ENCODE assay signal across 12 mouse cellular contexts in the genomic region with DNA sequence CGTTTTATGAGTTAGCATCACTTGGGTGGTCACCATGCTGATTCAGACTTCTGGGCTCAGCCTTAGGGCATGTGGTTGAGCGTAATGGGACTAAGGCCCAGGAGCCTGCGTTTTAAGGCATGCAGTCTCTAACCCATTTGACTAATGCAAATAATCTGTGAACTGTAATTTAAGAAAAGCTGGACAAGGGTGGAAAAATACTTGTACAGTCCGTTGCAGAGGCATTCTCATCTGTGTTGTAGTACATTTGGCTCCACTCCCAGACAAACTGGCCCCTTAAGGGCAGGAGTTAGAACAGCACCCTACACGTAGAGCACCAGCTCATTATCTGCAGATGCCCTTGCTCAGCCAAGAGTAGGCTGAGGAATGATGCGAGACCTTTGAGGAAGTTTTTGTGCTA. TPM values are rescaled to one million over a fixed set of nuclear protein-coding genes. Genes with fewer than 3 reads are reported as not detected.
DNase-seq lines count a peak whose midpoint lies in the region; ATAC-seq and TF ChIP-seq lines count a peak whose summit lies in the region.
"Had no signal": no experiment of that assay in that cellular context is flagged by ENCODE, and none has a peak within 500 bp of the region (broad histone marks: within the 10 kb centered on the region; RNA-seq: fewer than 3 reads in every experiment).

No protein-coding gene starts in this region.

- no peak overlapping the region for H3K4me2 ChIP-seq in stomach, postnatal 0 days (replicated peaks; ENCODE audit: low read depth)
- H3K4me2 ChIP-seq: embryonic facial prominence, embryonic 13.5 days; limb, embryonic 15.5 days had no signal

- TF ChIP-seq CTCF in stomach, postnatal 0 days (IDR thresholded peaks at IDR 0.05; ENCODE audit: low read depth) = no peak

- H3K27ac ChIP-seq in stomach, postnatal 0 days (replicated peaks) = no peak overlapping the region
- H3K27ac ChIP-seq: embryonic facial prominence, embryonic 13.5 days; limb, embryonic 15.5 days had no signal

- H3K9ac ChIP-seq in stomach, postnatal 0 days (ENCODE audit: low read length) = no peak overlapping the region
- H3K9ac ChIP-seq: embryonic facial prominence, embryonic 13.5 days; limb, embryonic 15.5 days had no signal

- H3K4me3 ChIP-seq in stomach, postnatal 0 days (ENCODE audit: low read depth, low read length) = no peak overlapping the region
- H3K4me3 ChIP-seq: embryonic facial prominence, embryonic 13.5 days; limb, embryonic 15.5 days had no signal

- no peaks in the 10 kb centered on the region for H3K36me3 ChIP-seq in stomach, postnatal 0 days (ENCODE audit: control insufficient read depth, insufficient read depth, low read length)

- no peak for TF ChIP-seq EP300 in stomach, postnatal 0 days (optimal IDR thresholded peaks at IDR 0.05)

- no peaks in the 10 kb centered on the region for H3K27me3 ChIP-seq in stomach, postnatal 0 days (ENCODE audit: control insufficient read depth, insufficient read depth, low read length)
- H3K27me3 ChIP-seq: embryonic facial prominence, embryonic 13.5 days; limb, embryonic 15.5 days had no signal

- ATAC-seq in stomach, postnatal 0 days (ENCODE audit: low FRiP score, low TSS enrichment) = peak; percentile 56; the same call in 1 of the 2 replicates

- DNase-seq in adrenal gland, postnatal 10 days = peak; percentile 46
- no peak for DNase-seq in adrenal gland, adult 8-10 months
- peak; percentile 7 for DNase-seq in ovary, adult 18-20 months (ENCODE audit: low spot score)
- DNase-seq in ovary, postnatal 36 days (ENCODE audit: low spot score) = no peak
- peak; percentile 79 for DNase-seq in kidney, postnatal 14 days
- DNase-seq in stomach, postnatal 0 days (ENCODE audit: low spot score) = no peak
- no peak for DNase-seq in retina, embryonic 14.5 days (ENCODE audit: low spot score)
- no peak for DNase-seq in thymus, adult 18-20 months
- DNase-seq: cerebellum, postnatal 10 days; right cerebral cortex, adult 18-20 months had no signal

- WGBS in stomach, postnatal 0 days = 54% methylated on average over 6 of the region's 6 CpGs

- no peaks in the 10 kb centered on the region for H3K4me1 ChIP-seq in stomach, postnatal 0 days (replicated peaks; ENCODE audit: control insufficient read depth, insufficient read depth)
- H3K4me1 ChIP-seq: limb, embryonic 15.5 days had no signal

- H3K9me3 ChIP-seq in stomach, postnatal 0 days (ENCODE audit: control insufficient read depth, low read length) = no peaks in the 10 kb centered on the region
- H3K9me3 ChIP-seq: embryonic facial prominence, embryonic 13.5 days; limb, embryonic 15.5 days had no signal

RNA-seq across cellular contexts. Expression of a gene that starts 6.0 kb away (rescaled TPM):
- total RNA-seq in adrenal gland, postnatal 10 days (2021) = 10 to 100 TPM; 26.0 to 27.3 TPM
- total RNA-seq in adrenal gland, adult 8-10 months (2022) = 10 to 100 TPM; 27.7 to 40.8 (median 33.8) TPM
- polyA plus RNA-seq in stomach, postnatal 0 days (2015; fragmentation: Nextera tagmentation; extraction: Ambion mirVana) = 29.2 and 31.6 TPM in 2 replicates

RNA-seq across cellular contexts. Expression of a gene that starts 11.4 kb away (rescaled TPM):
- total RNA-seq in adrenal gland, postnatal 10 days (2021) = 10 to 100 TPM; 55.0 to 66.7 TPM
- total RNA-seq in adrenal gland, adult 8-10 months (2022) = 100 to 1,000 TPM in 3 of 4 experiments, 10 to 100 TPM in 1; 95.4 to 103 (median 102) TPM
- 74.3 and 74.5 TPM in 2 replicates for polyA plus RNA-seq in stomach, postnatal 0 days (2015; fragmentation: Nextera tagmentation; extraction: Ambion mirVana)

RNA-seq across cellular contexts. Expression of a gene that starts 17.1 kb away (rescaled TPM):
- total RNA-seq in adrenal gland, postnatal 10 days (2021) = 10 to 100 TPM; 17.0 to 20.7 TPM
- total RNA-seq in adrenal gland, adult 8-10 months (2022) = 10 to 100 TPM; 18.7 to 29.2 (median 24.9) TPM
- 8.2 and 9.0 TPM in 2 replicates for polyA plus RNA-seq in stomach, postnatal 0 days (2015; fragmentation: Nextera tagmentation; extraction: Ambion mirVana)

RNA-seq across cellular contexts. Expression of a gene that starts 17.4 kb away (rescaled TPM):
- 1 to 10 TPM in 1 of 2 experiments, under 1 TPM in 1; 0.99 to 3.5 TPM for total RNA-seq in adrenal gland, postnatal 10 days (2021)
- 10 to 100 TPM in 1 of 4 experiments, 1 to 10 TPM in 3; 3.6 to 18.8 (median 6.8) TPM for total RNA-seq in adrenal gland, adult 8-10 months (2022)
- polyA plus RNA-seq in stomach, postnatal 0 days (2015; fragmentation: Nextera tagmentation; extraction: Ambion mirVana) = 0.39 and 0.51 TPM in 2 replicates

RNA-seq across cellular contexts. Expression of a gene that starts 49.2 kb away (rescaled TPM):
- 10 to 100 TPM; 56.0 to 56.6 TPM for total RNA-seq in adrenal gland, postnatal 10 days (2021)
- 10 to 100 TPM; 54.5 to 73.8 (median 63.8) TPM for total RNA-seq in adrenal gland, adult 8-10 months (2022)
- polyA plus RNA-seq in stomach, postnatal 0 days (2015; fragmentation: Nextera tagmentation; extraction: Ambion mirVana) = 50.4 and 55.2 TPM in 2 replicates

Comparison
In these comparisons a context has a peak if more than half of its experiments do, and no peak if none do; other contexts are left out.
1. DNase-seq: peak in adrenal gland, postnatal 10 days (single experiment), ovary, adult 18-20 months (single experiment) and kidney, postnatal 14 days (single experiment); none in adrenal gland, adult 8-10 months (single experiment), ovary, postnatal 36 days (single experiment), stomach, postnatal 0 days (single experiment), retina, embryonic 14.5 days (single experiment) and thymus, adult 18-20 months (0 of 2).